Mouse (Mus musculus): ENCODE data around the gene Zdhhc1.

Gene Zdhhc1

DNA sequence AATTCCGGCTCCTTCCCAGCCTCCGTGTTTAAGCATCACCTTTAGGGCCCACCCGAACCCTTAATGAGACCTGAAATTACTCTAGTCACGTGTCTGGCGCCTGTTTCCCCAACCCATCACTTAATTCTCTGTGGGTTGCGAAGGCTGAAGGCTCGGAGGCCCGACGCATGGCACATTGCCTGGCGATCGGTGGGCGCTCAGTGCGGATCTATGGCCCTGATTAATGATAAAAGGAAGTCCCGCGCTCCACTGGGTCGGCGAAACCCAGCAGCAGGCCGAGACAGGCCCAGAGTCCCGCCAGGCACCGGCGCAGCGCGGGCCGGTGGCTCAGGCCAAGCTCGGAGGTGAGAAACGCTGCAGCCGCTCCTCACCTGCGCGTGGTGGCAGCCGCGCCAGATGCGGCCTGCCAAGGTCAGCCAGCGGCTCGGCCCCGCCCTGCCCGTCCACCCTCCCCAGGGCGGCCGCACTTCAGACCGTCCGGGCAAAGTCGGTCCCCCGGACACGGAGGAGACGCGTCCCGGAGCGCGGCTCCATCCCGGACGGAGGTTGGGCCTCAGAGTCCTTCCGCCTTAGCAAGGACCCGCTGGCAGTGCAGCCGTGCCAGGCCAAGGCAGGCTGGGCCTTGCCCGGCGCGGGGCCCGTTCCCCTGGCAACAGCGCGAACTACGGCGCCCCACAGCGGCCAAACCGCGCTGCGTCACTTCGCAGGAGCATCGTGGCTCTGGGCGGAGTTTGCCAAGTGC, at the start of gene Zdhhc1:
Zdhhc1 (minus strand) TSS at position 464 of the 742 bp plus-strand sequence.
- DNase-seq (ENCODE audit: low spot score in 2 of 2): peak in 1 of 2 experiments; percentile 84

DNA sequence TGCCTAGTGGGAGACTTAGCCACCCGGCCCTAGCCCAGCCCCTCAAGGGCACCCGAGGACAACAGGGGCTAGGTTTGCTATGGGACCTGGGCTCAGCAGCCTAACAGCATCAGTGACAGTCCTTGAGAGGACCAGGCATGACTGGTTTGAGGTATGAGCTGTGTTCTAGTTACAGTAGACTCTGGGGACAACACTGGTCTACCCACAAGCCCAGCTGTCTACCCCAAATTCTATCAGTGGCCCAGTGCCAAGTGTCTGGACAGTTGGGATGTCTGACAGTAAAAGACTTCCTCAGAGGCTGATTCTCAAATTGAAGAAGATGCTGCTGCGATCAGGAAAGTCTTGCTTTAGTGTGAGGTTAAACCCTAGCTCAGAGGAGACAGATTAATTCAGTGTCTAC, 48.5 kb upstream of the Zdhhc1 start:
- peak in 1 of 2 experiments; percentile 29 for DNase-seq (ENCODE audit: low spot score in 2 of 2)

DNA sequence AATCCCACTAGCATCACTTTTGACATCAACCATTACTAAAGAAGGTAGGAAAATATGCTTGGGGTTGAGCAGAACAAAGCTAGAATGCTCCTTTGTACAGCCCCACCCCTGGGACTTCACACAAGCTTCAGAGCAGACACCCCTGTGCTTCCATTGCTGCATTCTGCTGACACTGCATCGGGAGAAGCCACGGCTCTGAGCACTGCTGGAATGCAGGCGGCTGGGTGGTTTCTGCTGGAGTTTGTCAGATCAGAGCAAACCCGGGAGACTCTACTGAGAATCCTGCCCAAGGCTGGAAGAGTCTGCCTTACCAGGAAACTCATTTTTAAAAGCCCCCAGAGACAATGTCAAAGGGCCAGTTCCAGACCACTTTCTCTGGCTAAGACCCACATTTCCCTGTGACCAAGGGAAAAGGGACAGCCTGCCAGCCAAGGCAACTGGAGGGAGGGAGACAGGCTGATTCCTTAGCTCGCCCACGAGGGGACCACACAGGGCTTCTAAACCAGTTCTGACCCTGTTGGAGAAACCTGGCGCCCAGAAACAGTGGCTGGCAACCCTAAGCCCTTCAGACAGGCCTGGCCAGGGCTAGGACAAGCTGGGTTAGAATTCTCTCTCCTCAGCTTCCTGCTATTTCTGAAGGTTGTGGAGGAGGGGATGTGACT, 48.0 kb upstream of the Zdhhc1 start:
- DNase-seq (ENCODE audit: low spot score in 2 of 2): no peak

DNA sequence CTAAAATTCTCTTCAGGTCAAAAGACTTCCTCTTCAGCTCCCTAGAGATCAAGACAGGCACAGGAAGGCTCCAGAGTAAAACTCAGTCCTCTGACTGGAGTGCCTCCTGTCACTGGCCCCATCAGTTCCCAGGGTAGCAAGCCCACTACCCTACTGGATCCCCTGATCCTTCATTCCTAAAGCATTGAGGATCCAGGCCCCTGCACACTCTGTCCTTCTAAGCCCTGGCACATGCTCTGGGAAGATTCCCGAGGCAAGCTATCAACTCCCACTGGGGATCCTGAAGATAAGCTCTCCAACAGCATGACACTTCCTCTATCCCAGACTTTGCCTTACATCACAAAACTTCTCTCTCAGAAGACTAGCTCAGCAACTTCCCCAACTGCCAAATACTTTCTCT, 47.0 kb upstream of the Zdhhc1 start:
- DNase-seq (ENCODE audit: low spot score in 2 of 2): no peak

DNA sequence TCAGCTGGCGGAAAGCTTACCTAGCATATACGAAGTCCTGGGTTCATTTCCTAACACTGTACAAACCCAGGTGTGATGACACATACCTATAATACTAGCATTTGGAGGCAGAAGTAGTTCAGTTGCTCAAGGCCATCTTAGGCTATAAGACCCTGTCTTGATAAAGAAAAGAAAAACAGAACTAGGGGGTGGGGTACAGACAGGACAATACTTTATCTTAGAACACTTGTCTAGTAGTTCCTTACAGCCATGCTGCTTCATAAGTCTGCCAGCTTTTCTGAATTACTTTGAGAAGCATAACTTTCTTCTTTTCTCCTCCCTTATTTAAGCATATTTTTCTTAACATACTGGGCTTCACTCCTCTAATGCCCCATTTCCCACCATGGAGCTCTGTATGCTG, 46.1 kb upstream of the Zdhhc1 start:
- DNase-seq (ENCODE audit: low spot score in 2 of 2): no peak

DNA sequence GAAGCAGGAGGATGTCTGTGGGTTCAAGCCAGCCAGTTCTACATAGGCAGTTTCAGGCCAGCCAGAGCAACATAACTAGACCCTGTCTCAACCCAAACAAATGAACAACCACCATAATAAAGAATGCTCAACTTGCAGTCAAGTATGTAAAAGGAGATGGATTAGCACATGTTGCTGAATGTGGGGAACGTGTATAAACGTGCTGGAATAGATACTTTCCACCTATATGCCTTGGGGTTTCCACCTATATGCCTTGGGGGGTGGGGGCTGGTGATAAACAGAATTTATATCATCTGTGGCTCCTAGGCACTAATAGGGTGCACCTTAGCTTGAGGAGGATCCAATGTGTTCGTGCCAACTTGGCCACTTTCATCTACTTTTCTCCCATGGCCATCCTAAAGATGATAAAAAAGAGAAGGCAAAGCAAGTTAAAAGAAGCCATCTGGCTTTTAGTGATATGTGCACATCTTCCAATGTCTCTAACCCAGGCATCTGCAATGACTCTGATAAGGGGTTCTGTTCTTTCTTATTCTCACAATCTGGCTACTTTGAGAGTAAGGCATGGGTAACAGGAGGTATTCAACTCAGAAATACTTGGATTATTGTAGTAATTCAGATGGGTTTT, 45.4 kb upstream of the Zdhhc1 start:
- DNase-seq (ENCODE audit: low spot score in 2 of 2): no peak

DNA sequence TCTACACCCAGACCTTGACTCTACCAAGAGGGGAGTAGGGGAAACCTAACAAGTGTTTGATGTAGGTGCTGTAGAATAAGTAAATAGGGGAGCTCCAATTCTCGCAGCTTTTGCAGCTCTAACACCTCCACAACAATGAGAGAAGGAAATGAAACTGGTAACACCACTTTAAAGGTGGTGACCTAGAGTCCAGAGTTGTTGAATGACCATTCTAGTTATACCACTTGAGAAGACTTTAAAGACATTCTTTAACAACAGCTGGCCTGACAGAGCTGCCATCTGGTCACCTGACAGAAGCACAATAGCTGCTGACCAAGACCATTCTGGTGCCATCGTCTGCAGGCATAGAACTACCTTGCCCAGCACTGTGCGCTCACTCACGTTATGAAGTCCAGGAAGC, 42.2 kb upstream of the Zdhhc1 start:
- no peak for DNase-seq (ENCODE audit: low spot score in 2 of 2)

DNA sequence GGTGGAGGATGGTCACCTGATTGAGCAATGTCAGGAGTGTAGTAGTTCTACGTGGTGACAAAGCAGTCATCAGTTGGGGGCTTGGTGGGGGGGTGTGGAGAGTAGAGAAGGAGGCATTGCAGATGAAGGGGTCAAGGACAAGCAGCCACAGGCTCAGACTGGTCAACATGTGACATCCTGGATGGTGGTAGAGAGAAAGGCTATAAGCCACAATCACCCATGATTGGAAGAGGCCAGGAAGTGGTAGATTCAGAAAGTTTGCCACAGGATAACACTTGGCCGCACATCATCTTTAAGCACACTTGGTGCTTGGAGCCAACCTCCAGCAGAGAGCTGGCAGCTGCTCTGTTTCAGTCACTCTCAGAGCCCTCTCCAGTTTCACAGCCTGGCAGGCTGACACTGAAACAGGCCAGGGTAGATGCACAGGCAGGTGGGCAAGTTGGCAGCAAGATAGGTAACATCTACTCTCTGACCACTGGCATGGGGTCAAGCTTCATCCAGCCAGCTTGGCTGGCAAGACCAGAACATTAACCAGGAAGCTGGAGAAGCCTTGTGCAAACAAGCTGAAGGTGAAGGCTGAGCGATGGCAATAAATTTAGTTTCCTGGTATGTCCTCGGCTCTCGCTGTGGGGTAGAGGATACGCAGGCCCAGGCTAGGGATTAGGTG, 40.4 kb upstream of the Zdhhc1 start:
- no peak for DNase-seq (ENCODE audit: low spot score in 2 of 2)

DNA sequence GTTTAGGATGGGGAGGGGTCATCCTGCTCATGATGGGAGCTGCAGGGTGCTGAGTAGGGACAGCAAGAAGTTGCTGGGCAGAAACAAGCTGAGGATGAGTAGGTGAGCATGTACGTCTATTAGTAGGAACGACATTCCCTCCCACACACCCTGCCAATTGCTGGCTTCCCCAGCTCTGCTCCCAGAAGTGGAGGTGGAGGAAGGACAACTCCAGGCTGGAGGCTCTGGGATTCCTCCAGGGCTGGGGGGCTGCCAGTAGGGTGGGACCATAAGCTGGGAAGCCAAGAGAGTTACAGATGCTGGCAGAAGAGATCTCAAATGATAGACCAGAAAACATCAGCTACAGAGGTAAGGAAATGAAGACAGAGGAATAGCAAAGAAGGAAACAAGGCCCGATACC, 39.8 kb upstream of the Zdhhc1 start:
- peak in 1 of 2 experiments; percentile 43 for DNase-seq (ENCODE audit: low spot score in 2 of 2)

DNA sequence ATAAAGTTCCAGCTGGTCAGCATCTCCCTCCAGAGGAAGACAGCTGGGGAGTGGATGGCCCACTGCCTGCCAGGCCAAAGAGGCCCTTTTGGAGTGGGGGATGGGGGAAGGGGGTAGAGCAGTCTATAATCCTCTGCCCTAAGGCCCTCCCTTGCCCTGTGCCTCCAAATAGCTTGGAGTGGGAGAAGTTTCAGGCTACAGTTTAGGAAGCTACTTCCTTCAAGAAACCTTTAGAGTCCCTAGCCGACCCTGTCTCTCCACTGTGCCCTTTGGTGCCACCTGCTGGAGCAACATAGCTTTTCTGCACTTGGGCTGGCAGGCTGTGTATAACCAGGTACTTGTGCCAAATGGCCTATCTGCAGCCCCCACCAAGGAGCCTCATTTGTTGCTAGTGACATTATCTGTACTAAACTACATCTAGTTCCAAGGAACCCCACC, 37.2 kb upstream of the Zdhhc1 start:
- DNase-seq (ENCODE audit: low spot score in 2 of 2): peak in 1 of 2 experiments; percentile 59

DNA sequence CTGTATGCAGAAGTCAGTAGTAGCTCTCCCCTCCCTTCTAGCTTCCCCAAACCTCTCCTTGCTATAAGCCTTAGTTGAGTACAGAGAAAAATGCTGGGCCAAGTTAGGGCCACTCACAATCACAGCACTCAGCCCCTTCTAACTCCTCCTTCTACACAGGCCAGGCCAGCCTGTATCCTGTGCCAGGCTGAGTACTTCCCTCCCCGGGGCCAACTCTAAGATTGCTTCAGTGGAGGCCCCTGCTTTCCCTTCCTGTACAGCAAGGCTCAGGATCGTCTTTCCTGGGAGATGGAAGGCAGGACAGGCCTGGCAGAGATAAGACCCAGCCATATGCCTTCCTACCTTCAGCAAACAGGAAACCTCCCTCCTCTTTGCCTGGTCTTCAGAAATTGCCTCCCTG, 36.7 kb upstream of the Zdhhc1 start:
- DNase-seq (ENCODE audit: low spot score in 2 of 2): no peak

DNA sequence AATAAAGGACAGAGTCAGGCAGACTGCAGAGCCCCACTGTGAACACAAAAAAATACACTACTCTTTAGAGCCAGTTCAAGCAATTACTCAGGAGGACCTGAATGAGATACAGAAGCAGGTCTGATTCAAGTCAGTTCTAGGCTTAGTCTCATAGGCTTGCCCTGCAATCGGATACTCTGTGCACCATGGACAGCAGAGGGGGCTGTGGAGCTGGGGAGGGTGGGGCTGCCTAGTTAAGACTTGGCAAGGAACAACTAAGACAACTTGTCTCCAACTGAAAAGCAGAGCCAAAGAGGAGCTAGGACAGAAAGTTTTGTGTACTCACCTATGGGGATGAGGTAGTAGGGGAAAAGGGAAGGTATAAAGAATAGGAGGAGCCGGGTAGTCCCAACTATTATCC, 35.1 kb upstream of the Zdhhc1 start:
- no peak for DNase-seq (ENCODE audit: low spot score in 2 of 2)

DNA sequence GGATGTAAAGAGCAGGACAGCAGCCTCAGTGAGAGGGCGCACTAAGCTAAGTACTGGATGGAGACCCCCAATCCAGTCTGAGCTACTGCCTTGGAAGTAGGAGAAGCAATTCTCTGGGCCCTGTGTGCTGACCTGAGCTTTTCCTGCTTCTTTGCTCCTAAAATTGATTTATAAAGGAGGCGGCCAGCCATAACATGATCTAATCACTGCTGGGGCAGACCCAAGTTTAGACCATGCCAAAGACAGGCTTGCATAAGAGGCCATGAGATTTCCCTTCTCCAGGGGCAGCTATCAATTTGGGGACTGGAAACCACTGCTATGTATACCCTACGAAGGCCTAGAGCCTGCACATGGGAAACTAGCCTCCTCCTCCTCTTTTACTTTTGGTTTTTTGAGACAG, 32.6 kb upstream of the Zdhhc1 start:
- DNase-seq (ENCODE audit: low spot score in 2 of 2): no peak

DNA sequence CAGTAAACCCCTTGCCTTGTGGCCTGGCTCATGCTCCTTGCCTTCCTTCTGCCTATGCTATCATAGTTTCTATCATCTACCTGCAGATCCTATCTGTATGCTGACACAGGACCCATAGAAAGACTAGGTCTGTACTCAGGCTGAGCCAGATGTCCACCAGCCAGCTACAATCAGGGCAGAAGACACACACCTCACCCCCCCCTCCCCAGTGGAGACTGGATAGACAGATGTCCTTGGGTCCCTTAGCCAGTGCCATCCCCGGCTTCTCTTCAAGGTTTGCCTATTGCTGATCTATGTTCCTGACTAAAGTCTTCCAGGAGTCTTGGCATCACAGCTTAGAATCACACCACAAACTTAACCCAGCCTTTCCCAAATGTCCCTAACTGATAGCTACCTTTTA, 31.5 kb upstream of the Zdhhc1 start:
- DNase-seq (ENCODE audit: low spot score in 2 of 2): no peak

DNA sequence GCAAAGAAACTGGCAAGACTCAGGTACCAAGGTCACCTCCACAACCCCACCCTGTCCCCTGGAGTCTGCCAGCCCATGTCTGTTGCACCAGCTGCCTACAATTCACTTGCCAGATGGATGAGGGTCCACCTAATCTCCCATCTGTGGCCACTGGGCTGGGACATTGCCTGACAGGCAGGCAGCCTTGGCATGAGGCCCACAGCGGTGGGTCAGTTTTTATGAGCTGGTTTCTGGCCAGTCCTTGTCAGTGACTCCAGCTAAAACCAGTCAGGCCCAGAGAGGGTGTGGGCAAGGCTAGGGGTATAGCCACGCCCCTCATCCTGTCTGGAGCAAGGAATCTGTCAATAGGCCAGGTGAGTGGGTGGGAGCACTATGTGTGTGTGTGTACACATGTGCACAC, 30.4 kb upstream of the Zdhhc1 start:
- DNase-seq (ENCODE audit: low spot score in 2 of 2): no peak

DNA sequence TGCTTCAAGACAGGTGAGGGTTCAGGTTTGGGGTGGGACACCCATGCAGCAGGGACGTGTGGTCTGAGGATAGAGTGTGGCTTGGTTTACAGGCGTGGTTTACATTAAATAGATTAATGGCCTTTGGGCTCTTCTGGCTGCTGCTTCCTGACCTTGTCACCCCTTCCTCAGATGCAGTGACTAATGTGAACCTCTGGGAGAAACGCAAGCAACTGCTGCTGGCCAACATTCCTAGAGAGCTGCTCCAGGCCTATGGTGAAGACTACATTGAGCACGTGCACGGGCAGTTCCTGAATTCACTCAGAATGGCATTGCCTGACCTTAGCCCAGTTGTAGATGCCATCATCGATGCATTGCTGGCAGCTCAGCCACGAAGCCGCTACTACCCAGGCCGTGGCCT, 26.2 kb upstream of the Zdhhc1 start:
- no peak for DNase-seq (ENCODE audit: low spot score in 2 of 2)

DNA sequence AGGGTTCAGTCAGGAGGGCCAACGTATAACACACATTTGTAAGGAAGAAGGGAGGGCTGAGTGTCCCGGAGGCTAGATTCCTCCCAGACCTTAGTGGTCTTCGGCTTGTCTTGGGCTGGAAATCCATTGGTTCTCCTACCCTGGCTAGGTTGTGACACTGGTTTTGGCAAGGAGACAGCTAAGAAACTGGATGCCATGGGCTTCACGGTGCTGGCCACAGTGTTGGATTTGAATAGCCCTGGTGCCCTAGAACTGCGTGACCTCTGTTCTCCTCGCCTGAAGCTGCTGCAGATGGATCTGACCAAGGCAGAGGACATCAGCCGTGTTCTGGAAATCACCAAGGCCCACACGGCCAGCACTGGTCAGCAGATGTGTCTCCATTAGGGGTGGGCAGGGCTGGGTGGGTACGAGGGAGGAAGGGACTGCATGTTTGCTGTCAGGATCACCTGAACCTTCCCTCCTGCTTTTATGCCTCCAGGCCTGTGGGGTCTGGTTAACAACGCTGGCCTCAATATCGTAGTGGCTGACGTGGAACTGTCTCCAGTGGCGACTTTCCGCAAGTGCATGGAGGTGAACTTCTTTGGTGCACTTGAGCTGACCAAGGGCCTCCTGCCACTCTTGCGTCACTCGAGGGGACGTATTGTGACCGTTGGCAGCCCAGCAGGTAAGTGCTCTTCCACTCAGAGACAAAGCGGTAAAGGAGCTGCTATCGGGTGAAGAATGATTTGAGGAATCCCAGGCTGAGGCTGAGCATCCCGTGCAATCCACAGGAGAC, 25.5 kb upstream of the Zdhhc1 start:
- no peak for DNase-seq (ENCODE audit: low spot score in 2 of 2)

DNA sequence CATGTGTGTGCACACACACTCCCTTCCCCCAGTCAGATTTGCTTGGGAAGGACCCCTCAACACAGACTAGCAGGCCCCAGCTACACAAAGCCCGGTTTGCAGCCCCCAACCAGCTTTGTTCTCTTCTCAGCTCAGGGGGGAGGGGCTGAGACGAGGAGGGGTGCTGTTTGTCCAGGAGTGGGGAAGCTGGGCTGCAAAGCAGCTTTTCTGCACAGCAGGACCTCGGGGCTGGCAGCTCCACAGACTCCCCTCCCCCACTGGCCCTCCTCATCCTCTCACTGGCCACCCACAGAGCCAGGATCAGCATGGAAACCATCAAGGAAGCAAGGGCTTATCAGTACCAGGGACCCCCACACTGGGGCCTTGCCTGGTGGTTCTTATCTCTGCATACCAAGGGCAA, 24.4 kb upstream of the Zdhhc1 start:
- DNase-seq (ENCODE audit: low spot score in 2 of 2): no peak

DNA sequence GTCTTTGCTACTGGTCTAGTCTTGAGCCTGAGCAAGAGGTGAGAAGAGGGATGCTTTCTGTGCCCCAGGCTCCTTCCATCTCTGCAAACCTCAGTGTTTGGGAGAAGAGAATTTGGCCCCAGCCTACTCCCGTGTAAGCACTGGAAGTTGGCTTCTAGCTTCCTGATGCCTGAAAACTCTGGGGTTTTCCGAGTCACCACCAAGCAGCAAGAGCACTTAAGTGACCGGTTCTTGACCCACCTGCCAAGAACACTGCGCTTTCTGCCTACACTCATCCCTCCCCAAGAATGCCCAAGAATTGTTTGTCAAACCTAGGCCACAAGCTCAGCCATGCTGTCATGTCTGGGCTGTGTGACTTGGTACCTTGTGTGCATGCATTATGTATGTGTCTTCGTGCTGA, 23.8 kb upstream of the Zdhhc1 start:
- DNase-seq (ENCODE audit: low spot score in 2 of 2): no peak

DNA sequence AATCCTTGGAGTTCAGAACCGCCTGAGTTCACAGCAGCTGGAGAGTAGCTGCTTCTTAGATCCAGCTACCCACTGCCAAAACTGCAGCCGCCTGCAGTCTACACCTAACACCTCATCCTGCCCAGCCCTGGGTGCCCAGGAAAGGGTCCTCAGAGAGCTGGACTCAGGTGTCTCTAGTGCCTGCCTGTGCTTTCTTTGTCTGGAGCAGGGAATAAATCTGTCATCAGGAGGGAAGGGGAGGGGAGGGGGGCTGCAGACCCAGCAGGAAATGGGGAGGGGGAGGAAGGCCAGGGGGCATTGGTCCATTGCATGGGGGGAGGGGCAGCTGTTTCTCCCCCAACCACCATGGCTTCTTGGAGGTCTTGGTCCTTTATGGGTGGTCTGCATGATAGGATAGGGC, 22.9 kb upstream of the Zdhhc1 start:
- no peak for DNase-seq (ENCODE audit: low spot score in 2 of 2)

DNA sequence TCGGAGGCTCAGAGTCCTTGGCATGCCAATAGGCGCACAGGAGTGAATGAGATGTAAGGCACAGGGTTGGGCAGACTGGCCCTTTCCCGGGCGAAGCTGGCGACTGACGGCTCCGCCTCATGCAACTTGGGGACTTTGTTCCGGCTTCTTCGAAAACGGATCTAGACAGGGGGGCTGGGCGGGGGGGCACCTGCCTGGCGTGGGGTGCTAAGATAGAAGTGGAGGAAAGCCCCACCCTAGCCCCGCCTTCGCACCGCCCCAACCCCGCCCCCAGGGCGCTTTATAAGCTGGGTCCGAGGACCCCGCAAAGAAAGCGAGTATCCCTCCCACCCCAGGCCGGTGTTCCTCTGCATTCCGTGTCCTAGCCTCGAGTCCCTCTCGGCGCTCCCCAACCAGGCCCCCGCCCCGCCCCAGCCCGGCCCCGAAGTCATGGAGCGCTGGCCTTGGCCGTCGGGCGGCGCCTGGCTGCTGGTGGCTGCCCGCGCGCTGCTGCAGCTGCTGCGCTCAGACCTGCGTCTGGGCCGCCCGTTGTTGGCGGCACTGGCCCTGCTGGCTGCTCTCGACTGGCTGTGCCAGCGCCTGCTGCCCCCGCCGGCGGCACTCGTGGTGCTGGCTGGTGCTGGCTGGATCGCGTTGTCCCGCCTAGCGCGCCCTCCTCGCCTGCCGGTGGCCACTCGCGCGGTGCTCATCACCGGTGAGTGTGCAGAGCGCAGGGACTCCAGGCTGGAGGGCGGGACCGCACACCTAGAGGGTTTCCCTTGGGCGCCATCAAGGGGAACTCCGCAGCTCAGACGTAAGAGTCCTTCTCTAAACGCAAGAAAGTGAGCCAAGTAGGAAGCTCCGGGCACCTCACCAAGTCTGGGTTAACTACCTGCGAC, 22.0 kb upstream of the Zdhhc1 start, which contains the start of gene Hsd11b2:
Hsd11b2 (plus strand) TSS at position 320 of the 878 bp plus-strand sequence.
- DNase-seq (ENCODE audit: low spot score in 2 of 2): no peak

All from left cerebral cortex, adult 9 months (tissue).